Mouse (Mus musculus): ENCODE data around the gene Gimap9. TPM values are rescaled to one million over a fixed set of nuclear protein-coding genes. Genes with fewer than 3 reads are reported as not detected.

Gene Gimap9
- polyA plus RNA-seq, 1 experiment from 2014 or later: 11.7 TPM

DNA sequence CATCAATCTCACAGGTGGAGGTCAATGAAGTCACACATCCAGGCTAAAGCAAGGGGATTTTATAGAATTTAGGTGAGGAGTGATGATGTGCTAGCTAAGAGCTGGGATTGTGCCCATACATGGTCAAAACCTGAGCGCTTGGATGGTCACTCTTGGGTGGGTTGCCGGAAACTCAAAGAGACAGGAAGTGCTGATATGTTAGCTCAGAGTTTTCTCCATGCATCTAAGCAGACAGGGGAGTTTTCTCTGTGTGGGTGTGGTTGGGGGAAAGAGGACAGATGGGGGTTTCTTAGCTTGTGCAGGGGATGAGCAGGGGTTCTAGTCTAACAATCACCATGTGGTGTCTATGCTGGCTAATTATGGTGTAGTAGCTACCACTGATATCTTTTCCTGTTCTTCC, 13.4 kb downstream of the Gimap9 start:
- TF ChIP-seq CTCF (IDR thresholded peaks at IDR 0.05; ENCODE audit: low read depth): no peak
- H3K9me3 ChIP-seq (ENCODE audit: low read depth, low read length): no peaks in the 10 kb centered on the region
- ATAC-seq (ENCODE audit: insufficient read depth) (no peak), DNase-seq (no peak)
- WGBS: 68% methylated on average over 2 of the region's 2 CpGs
- H3K4me2 ChIP-seq: no peak overlapping the region
- no peaks in the 10 kb centered on the region for H3K27me3 ChIP-seq (ENCODE audit: insufficient read depth, low read length)
- no peak overlapping the region for H3K27ac ChIP-seq (ENCODE audit: low read depth)
- H3K4me1 ChIP-seq (ENCODE audit: insufficient read depth): no peaks in the 10 kb centered on the region
- no peaks in the 10 kb centered on the region for H3K36me3 ChIP-seq (ENCODE audit: insufficient read depth)
- no peak overlapping the region for H3K4me3 ChIP-seq (ENCODE audit: low read depth, low read length)
- H3K9ac ChIP-seq: no peak overlapping the region

DNA sequence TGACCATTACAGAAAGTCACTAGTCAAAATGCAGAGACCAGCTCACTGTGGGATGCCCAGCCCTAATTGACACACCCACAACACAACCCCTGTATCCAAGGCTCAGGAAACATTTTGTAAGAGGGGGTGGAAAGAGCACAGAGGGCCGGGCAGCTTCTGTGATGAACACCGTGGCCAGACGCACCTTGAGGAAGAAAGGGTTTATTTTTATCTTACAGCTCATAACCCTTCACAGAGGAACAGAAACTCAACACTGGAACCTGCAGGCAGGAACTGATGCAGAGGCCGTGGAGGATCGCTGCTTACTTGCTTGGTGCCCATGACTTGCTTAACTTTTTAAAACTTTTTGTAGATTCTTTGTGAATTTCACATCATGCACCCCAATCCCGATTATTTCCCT, 17.0 kb downstream of the Gimap9 start:
- Histone ChIP-seq H3K9ac (no peak overlapping the region), H3K27me3 (ENCODE audit: insufficient read depth, low read length) (no peaks in the 10 kb centered on the region), H3K4me2 (no peak overlapping the region), H3K4me1 (ENCODE audit: insufficient read depth) (no peaks in the 10 kb centered on the region), H3K4me3 (ENCODE audit: low read depth, low read length) (no peak overlapping the region), H3K9me3 (ENCODE audit: low read depth, low read length) (no peaks in the 10 kb centered on the region), H3K36me3 (ENCODE audit: insufficient read depth) (no peaks in the 10 kb centered on the region), H3K27ac (ENCODE audit: low read depth) (no peak overlapping the region)
- 81% methylated on average over 6 of the region's 6 CpGs for WGBS
- no peak for TF ChIP-seq CTCF (IDR thresholded peaks at IDR 0.05; ENCODE audit: low read depth)
- ATAC-seq (ENCODE audit: insufficient read depth): no peak
- no peak for DNase-seq

GRCm38 (mm10) chr6:48696830-48697554, 21.1 kb downstream of the Gimap9 start:
- Histone ChIP-seq H3K4me1 (ENCODE audit: insufficient read depth) (no peaks in the 10 kb centered on the region), H3K36me3 (ENCODE audit: insufficient read depth) (0 out of 2 replicates have a peak, but pooled peaks cover 2% of the 10 kb centered on the region), H3K9ac (no peak overlapping the region), H3K27ac (ENCODE audit: low read depth) (peak overlapping the region; percentile 13; the same call in 1 of the 2 replicates), H3K9me3 (ENCODE audit: low read depth, low read length) (no peaks in the 10 kb centered on the region), H3K27me3 (ENCODE audit: insufficient read depth, low read length) (no peaks in the 10 kb centered on the region), H3K4me3 (ENCODE audit: low read depth, low read length) (no peak overlapping the region), H3K4me2 (no peak overlapping the region)
- DNase-seq: no peak
- no peak for ATAC-seq (ENCODE audit: insufficient read depth)
- no peak for TF ChIP-seq CTCF (IDR thresholded peaks at IDR 0.05; ENCODE audit: low read depth)
- 80% methylated on average over 4 of the region's 4 CpGs for WGBS

- H3K4me2 ChIP-seq: no peak overlapping the region
- no peaks in the 10 kb centered on the region for H3K9me3 ChIP-seq (ENCODE audit: low read depth, low read length)
- no peak overlapping the region for H3K4me3 ChIP-seq (ENCODE audit: low read depth, low read length)
- 21% methylated on average over 1 of the region's 1 CpGs for WGBS
- H3K4me1 ChIP-seq (ENCODE audit: insufficient read depth): no peaks in the 10 kb centered on the region
- no peak for TF ChIP-seq CTCF (IDR thresholded peaks at IDR 0.05; ENCODE audit: low read depth)
- no peak overlapping the region for H3K9ac ChIP-seq
- H3K27me3 ChIP-seq (ENCODE audit: insufficient read depth, low read length): no peaks in the 10 kb centered on the region
- no peak for DNase-seq
- 0 out of 2 replicates have a peak, but pooled peaks cover 5% of the 10 kb centered on the region for H3K36me3 ChIP-seq (ENCODE audit: insufficient read depth)
- no peak for ATAC-seq (ENCODE audit: insufficient read depth)
- peak overlapping the region; percentile 13; the same call in 1 of the 2 replicates for H3K27ac ChIP-seq (ENCODE audit: low read depth)
Observed at GRCm38 (mm10) chr6:48697555-48697930, 21.6 kb downstream of the Gimap9 start.

DNA sequence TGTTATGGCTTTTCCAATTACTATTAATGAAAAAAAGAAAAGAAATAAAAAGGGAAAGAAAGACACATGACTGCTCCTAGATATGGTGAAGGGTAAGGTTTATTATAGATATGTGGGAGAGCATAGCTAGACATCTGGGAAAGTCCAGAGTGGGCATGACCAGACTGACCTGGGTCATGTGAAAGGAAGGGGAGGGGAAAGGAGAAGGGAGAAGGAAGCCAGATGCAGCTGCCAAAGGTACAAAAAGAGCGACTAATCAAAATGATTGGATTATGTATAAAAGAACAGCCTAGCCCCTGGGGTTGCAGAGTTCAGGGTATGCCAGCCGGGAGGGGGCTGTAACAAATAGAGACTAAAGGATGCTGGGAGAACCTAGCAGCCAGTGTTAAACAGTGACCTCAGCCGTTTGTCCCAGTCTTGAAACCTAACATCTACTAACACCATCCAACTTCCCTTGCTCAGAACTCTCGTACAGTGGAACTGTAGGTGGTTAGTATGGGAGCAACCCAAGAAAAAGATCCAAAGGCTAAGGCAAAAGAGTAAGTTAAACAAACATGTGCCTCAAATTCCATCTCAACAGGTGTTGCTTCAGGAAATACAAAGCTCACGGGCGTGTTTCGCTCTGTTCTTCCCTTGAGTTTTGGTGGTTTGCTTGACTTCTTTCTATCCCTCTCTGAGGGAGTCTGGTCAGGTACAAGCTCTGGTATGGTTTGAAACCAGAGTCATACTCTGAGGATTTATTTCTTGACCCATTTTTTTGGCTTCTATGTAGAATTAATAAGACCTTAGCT, 22.3 kb downstream of the Gimap9 start:
- DNase-seq: no peak
- 0 out of 2 replicates have a peak, but pooled peaks cover 5% of the 10 kb centered on the region for H3K36me3 ChIP-seq (ENCODE audit: insufficient read depth)
- no peak overlapping the region for H3K9ac ChIP-seq
- ATAC-seq (ENCODE audit: insufficient read depth): no peak
- 76% methylated on average over 7 of the region's 7 CpGs for WGBS
- H3K4me2 ChIP-seq: no peak overlapping the region
- no peak overlapping the region for H3K4me3 ChIP-seq (ENCODE audit: low read depth, low read length)
- no peak for TF ChIP-seq CTCF (IDR thresholded peaks at IDR 0.05; ENCODE audit: low read depth)
- no peaks in the 10 kb centered on the region for H3K4me1 ChIP-seq (ENCODE audit: insufficient read depth)
- H3K9me3 ChIP-seq (ENCODE audit: low read depth, low read length): no peaks in the 10 kb centered on the region
- no peaks in the 10 kb centered on the region for H3K27me3 ChIP-seq (ENCODE audit: insufficient read depth, low read length)
- no peak overlapping the region for H3K27ac ChIP-seq (ENCODE audit: low read depth)

- no peak for TF ChIP-seq CTCF (IDR thresholded peaks at IDR 0.05; ENCODE audit: low read depth)
- H3K9me3 ChIP-seq (ENCODE audit: low read depth, low read length): no peaks in the 10 kb centered on the region
- H3K4me3 ChIP-seq (ENCODE audit: low read depth, low read length): no peak overlapping the region
- DNase-seq (no peak), ATAC-seq (ENCODE audit: insufficient read depth) (no peak)
- no peak overlapping the region for H3K4me2 ChIP-seq
- no peaks in the 10 kb centered on the region for H3K27me3 ChIP-seq (ENCODE audit: insufficient read depth, low read length)
- H3K9ac ChIP-seq: no peak overlapping the region
- H3K4me1 ChIP-seq (ENCODE audit: insufficient read depth): no peaks in the 10 kb centered on the region
- H3K36me3 ChIP-seq (ENCODE audit: insufficient read depth): 0 out of 2 replicates have a peak, but pooled peaks cover 5% of the 10 kb centered on the region
- WGBS: 73% methylated on average over 3 of the region's 3 CpGs
- H3K27ac ChIP-seq (ENCODE audit: low read depth): no peak overlapping the region
Observed at GRCm38 (mm10) chr6:48698888-48699287, 23.0 kb downstream of the Gimap9 start.
